Mouse (Mus musculus) MEL (cell line): Measurements from ENCODE around the gene Dnmt3l. TPM values are rescaled to one million over a fixed set of nuclear protein-coding genes. Genes with fewer than 3 reads are reported as not detected.
"Not testable (repeated sequence)": the region's sequence is repeated elsewhere in the genome, so short reads cannot be mapped to it uniquely, and the experiment has no call there.

Experiments
- DNase-seq: peaks from one replicate; pipeline ENCODE4 v3.0.0; 2011; ENCODE audit warnings: low read depth, low spot score
- H3K27ac ChIP-seq: 2 replicates; pipeline ENCODE4 v1.5.1; 2012; ENCODE audit warnings: low read depth, mild to moderate bottlenecking, control low read depth, low read length, moderate library complexity; ENCODE audit not compliant: control insufficient read depth
- H3K27me3 ChIP-seq, 2 experiments: fragments of 150-350 bp in 1 of 2; sonication (generic) in 1 of 2; 2 replicates each; pipeline ENCODE4 v1.6.1; 2012; ENCODE audit warnings: low read length in 2 of 2, mild to moderate bottlenecking in 2 of 2, improper control_type of control experiment in 1 of 2, moderate library complexity in 1 of 2; ENCODE audit not compliant: insufficient read depth in 2 of 2, control insufficient read depth in 1 of 2
- H3K36me3 ChIP-seq, 2 experiments: 2 replicates each; pipeline ENCODE4 v1.6.1; 2012 to 2014; ENCODE audit warnings: low read length in 2 of 2, improper control_type of control experiment in 1 of 2, inconsistent platforms in 1 of 2, mild to moderate bottlenecking in 1 of 2; ENCODE audit not compliant: insufficient read depth in 2 of 2, control insufficient read depth in 1 of 2
- H3K4me1 ChIP-seq, 2 experiments: fragments of 150-350 bp in 1 of 2; sonication (generic) in 1 of 2; 2 replicates each; pipeline ENCODE4 v1.6.1; 2012; ENCODE audit warnings: low read length in 2 of 2, improper control_type of control experiment in 1 of 2, mild to moderate bottlenecking in 1 of 2; ENCODE audit not compliant: insufficient read depth in 2 of 2, control insufficient read depth in 1 of 2
- H3K4me3 ChIP-seq, 2 experiments: fragments of 150-350 bp in 1 of 2; sonication (generic) in 1 of 2; 2 replicates each; pipeline ENCODE4 v1.5.1; 2012; ENCODE audit warnings: low read depth in 2 of 2, low read length in 2 of 2, mild to moderate bottlenecking in 2 of 2, moderate library complexity in 2 of 2, control low read depth in 1 of 2, improper control_type of control experiment in 1 of 2; ENCODE audit not compliant: control insufficient read depth in 1 of 2, insufficient read depth in 1 of 2
- H3K79me2 ChIP-seq: 2 replicates; pipeline ENCODE4 v1.6.1; 2012; ENCODE audit warnings: mild to moderate bottlenecking, low read length, moderate library complexity; ENCODE audit not compliant: control insufficient read depth, poor library complexity, insufficient read depth
- H3K9ac ChIP-seq: 2 replicates; pipeline ENCODE4 v1.6.1; 2012; ENCODE audit warnings: low read depth, mild to moderate bottlenecking, control low read depth, low read length, moderate library complexity; ENCODE audit not compliant: control insufficient read depth, poor library complexity, severe bottlenecking
- H3K9me3 ChIP-seq: fragments of 150-350 bp; sonication (generic); replicated peaks from 2 replicates; pipeline ENCODE4 v1.6.1; 2012; ENCODE audit warnings: mild to moderate bottlenecking, low read length, improper control_type of control experiment, moderate library complexity; ENCODE audit not compliant: insufficient read depth
- BHLHE40 ChIP-seq: IDR thresholded peaks from 2 replicates; pipeline ENCODE4 v1.6.1; 2012; ENCODE audit warnings: low read depth, mild to moderate bottlenecking, inconsistent platforms, low read length, improper control_type of control experiment, borderline replicate concordance
- E2F4 ChIP-seq: IDR thresholded peaks from 2 replicates; pipeline ENCODE4 v1.6.1; 2011; ENCODE audit warnings: low read depth, low read length, improper control_type of control experiment, borderline replicate concordance
- ETS1 ChIP-seq: IDR thresholded peaks from 2 replicates; pipeline ENCODE4 v1.6.1; 2012; ENCODE audit warnings: low read depth, mild to moderate bottlenecking, inconsistent platforms, low read length, improper control_type of control experiment, moderate library complexity
- GABPA ChIP-seq: IDR thresholded peaks from 2 replicates; pipeline ENCODE4 v1.6.1; 2012; ENCODE audit warnings: low read depth, mild to moderate bottlenecking, inconsistent platforms, low read length, improper control_type of control experiment, moderate library complexity
- JUND ChIP-seq: IDR thresholded peaks from 2 replicates; pipeline ENCODE4 v1.6.1; 2011; ENCODE audit warnings: low read depth, mild to moderate bottlenecking, improper control_type of control experiment, low read length
- MYB ChIP-seq: IDR thresholded peaks from 2 replicates; pipeline ENCODE4 v1.6.1; 2011; ENCODE audit warnings: mild to moderate bottlenecking, low read depth, low read length, improper control_type of control experiment
- NELFE ChIP-seq: IDR thresholded peaks from 2 replicates; pipeline ENCODE4 v1.6.1; 2011; ENCODE audit warnings: low read depth, low read length, improper control_type of control experiment
- NRF1 ChIP-seq: IDR thresholded peaks from 2 replicates; pipeline ENCODE4 v1.6.1; 2014; ENCODE audit warnings: low read depth, mild to moderate bottlenecking, inconsistent platforms, low read length, improper control_type of control experiment, moderate library complexity; ENCODE audit not compliant: poor library complexity, insufficient read depth, severe bottlenecking
- POLR2AphosphoS2 ChIP-seq: IDR thresholded peaks from 2 replicates; pipeline ENCODE4 v1.6.1; 2011; ENCODE audit warnings: low read length, improper control_type of control experiment
- SIN3A ChIP-seq: IDR thresholded peaks from 2 replicates; pipeline ENCODE4 v1.6.1; 2012; ENCODE audit warnings: low read length, improper control_type of control experiment, inconsistent platforms
- SMC3 ChIP-seq: IDR thresholded peaks from 2 replicates; pipeline ENCODE4 v1.6.1; 2011; ENCODE audit warnings: low read depth, low read length, improper control_type of control experiment
- TAL1 ChIP-seq: IDR thresholded peaks from 2 replicates; pipeline ENCODE4 v1.6.1; 2012; ENCODE audit warnings: mild to moderate bottlenecking, inconsistent platforms, low read length, moderate library complexity, mixed read lengths
- UBTF ChIP-seq: IDR thresholded peaks from 2 replicates; pipeline ENCODE4 v1.6.1; 2012; ENCODE audit warnings: low read depth, mild to moderate bottlenecking, inconsistent platforms, low read length, improper control_type of control experiment, moderate library complexity, borderline replicate concordance; ENCODE audit not compliant: insufficient read depth
- ZC3H11A ChIP-seq: IDR thresholded peaks from 2 replicates; pipeline ENCODE4 v1.6.1; 2012; ENCODE audit warnings: low read depth, mild to moderate bottlenecking, inconsistent platforms, low read length, improper control_type of control experiment
- ZMIZ1 ChIP-seq: IDR thresholded peaks from 2 replicates; pipeline ENCODE4 v1.6.1; 2012; ENCODE audit warnings: low read depth, mild to moderate bottlenecking, inconsistent platforms, low read length, improper control_type of control experiment, moderate library complexity
- polyA plus RNA-seq, 2 experiments: library from polyadenylated mRNA; stranded (reverse) in 1 of 2; unstranded in 1 of 2; fragments of >175 nt in 1 of 2; fragments of >200 nt in 1 of 2; gene quantifications; 2 replicates each; pipeline versions ENCODE4 v1.2.1 to v1.2.4; 2012; ENCODE audit warnings: low replicate concordance in 2 of 2, low read depth in 1 of 2; ENCODE audit not compliant: insufficient read length in 2 of 2, insufficient read depth in 1 of 2, missing spikeins in 1 of 2
- total RNA-seq: library from RNA; depleted of rRNA; stranded (reverse); fragments of 300-350 nt; gene quantifications from 2 replicates; pipeline ENCODE4 v1.2.3, GENCODE M21; 2012

Gene Dnmt3l
- total and polyA plus RNA-seq, 3 experiments: not detected

GRCm38 (mm10) chr10:78095221-78095620 lies 53.5 kb downstream of the Dnmt3l start:
- Histone ChIP-seq H3K9me3 (no peaks in the 10 kb centered on the region), H3K9ac (no peak overlapping the region), H3K4me1 (no peaks in the 10 kb centered on the region), H3K4me3 (no peak overlapping the region), H3K36me3 (no peaks in the 10 kb centered on the region), H3K27ac (no peak overlapping the region), H3K79me2 (no peaks in the 10 kb centered on the region), H3K27me3 (0 out of 4 replicates have a peak, but pooled peaks cover 0 to 2% of the 10 kb centered on the region in 2 experiments)
- TF ChIP-seq ETS1 (no peak), JUND (no peak), E2F4 (no peak), UBTF (no peak), SMC3 (no peak), SIN3A (no peak), POLR2AphosphoS2 (no peak), MYB (no peak), GABPA (no peak)
- no peak for DNase-seq

- no peak for DNase-seq
These were observed 54.5 kb downstream of the Dnmt3l start for GRCm38 (mm10) chr10:78095954-78096931.

GRCm38 (mm10) chr10:78099860-78100259 lies 58.1 kb downstream of the Dnmt3l start:
- not testable (repeated sequence) for H3K27me3 ChIP-seq, H3K36me3 ChIP-seq, H3K4me3 ChIP-seq, DNase-seq, H3K9me3 ChIP-seq, H3K27ac ChIP-seq, H3K79me2 ChIP-seq, H3K4me1 ChIP-seq, H3K9ac ChIP-seq

More at GRCm38 (mm10) chr10:78095954-78096931, 54.5 kb downstream of the Dnmt3l start:
- no peaks in the 10 kb centered on the region for H3K9me3 ChIP-seq
- no peaks in the 10 kb centered on the region for H3K79me2 ChIP-seq
- no peak overlapping the region for H3K27ac ChIP-seq
- no peaks in the 10 kb centered on the region for H3K36me3 ChIP-seq
- peaks cover 0 to 2% of the 10 kb centered on the region in 2 experiments; a peak in 1 of 4 replicates for H3K27me3 ChIP-seq
- no peaks in the 10 kb centered on the region for H3K4me1 ChIP-seq
- no peak for TF ChIP-seq ZC3H11A
- TF ChIP-seq ZMIZ1: no peak
- no peak for TF ChIP-seq BHLHE40
- no peak for TF ChIP-seq JUND
- TF ChIP-seq TAL1: no peak
- TF ChIP-seq NELFE: no peak
- TF ChIP-seq MYB: no peak
- TF ChIP-seq UBTF: no peak
- TF ChIP-seq NRF1: no peak
- TF ChIP-seq ETS1: no peak
- H3K4me3 ChIP-seq: no peak overlapping the region
- no peak overlapping the region for H3K9ac ChIP-seq
